Mouse (Mus musculus) frontal cortex, postnatal 10 days (tissue): ENCODE measurements around the gene Ppy.

Experiments used
- DNase-seq, 2 experiments: peaks; one replicate each; pipeline ENCODE4 v3.0.0; 2022; ENCODE audit warnings: low spot score in 2 of 2, mixed read lengths in 1 of 2

The Ppy gene

DNA sequence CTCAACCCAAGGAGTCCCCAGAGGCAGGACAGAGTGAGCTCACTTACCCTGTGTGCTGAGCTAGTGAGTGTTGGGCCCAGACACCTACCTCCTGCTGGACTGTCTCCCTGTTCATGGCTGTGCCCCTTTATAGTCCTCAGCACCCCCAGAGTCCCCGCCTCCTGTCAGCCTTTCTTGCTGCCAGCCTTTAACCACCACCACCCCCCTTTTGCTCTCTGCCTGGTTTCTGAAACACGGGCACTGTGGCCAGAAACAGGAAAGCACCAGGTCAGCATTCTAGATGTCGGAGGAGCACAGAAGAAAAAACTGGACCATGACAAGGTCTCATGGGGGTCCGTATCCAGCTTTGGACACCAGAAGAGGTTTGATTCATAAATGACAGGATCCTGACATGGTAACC lies at the start of gene Ppy:
TSS of gene Ppy (minus strand) at position 101 of the 400 bp plus-strand sequence.
- no peak for DNase-seq

- DNase-seq, result no peak
Observed at GRCm38 (mm10) chr11:102147213-102147989, 46.3 kb upstream of the Ppy start.

DNA sequence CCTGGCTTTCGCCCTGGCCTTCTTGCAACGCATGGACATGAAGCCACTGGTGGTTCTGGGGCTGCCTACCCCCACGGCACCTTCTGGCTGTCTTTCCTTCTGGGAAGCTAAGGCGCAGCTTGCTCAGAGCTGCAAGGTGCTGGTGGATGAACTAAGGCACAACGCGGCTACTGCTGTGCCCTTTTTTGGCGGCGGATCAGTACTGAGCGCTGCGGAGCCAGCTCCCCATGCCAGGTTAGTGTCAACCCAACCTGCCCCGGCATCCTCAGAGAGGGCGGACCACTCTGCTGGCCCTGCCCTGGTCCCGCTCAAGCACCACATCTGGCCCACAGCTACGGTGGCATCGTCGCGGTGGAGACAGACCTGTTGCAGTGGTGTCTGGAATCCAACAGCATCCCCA lies 45.4 kb upstream of the Ppy start:
- no peak for DNase-seq

GRCm38 (mm10) chr11:102146005-102146404 lies 44.9 kb upstream of the Ppy start:
- no peak for DNase-seq

GRCm38 (mm10) chr11:102145471-102146001 lies 44.4 kb upstream of the Ppy start, which contains the start of gene Nags:
Gene Nags (plus strand): TSS chr11:102145513.
- DNase-seq, result no peak

- DNase-seq, result no peak
Observed at GRCm38 (mm10) chr11:102144957-102145470, 43.9 kb upstream of the Ppy start.

DNA sequence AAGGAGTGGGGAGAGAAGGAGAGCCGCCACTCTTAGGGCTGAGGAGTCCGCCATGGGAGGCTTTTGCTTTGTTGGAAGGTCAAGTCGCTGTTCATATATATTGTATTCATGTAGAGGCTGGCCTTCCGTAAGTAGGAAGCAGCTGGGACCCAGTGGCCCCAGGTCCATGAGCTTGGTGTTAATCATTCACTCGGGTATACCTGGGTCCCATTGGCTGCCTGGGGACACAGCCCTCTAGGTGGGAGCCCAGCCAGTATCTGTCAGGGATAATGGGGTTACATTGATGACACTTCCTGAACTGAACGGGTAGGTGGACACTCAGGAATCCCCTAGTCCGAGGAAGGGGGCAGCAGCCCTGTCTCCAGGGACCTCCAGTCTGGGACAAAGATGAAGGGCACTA lies 41.2 kb upstream of the Ppy start:
- DNase-seq, result no peak

GRCm38 (mm10) chr11:102140508-102140907 lies 39.4 kb upstream of the Ppy start:
- peak in 1 of 2 experiments; percentile 50 for DNase-seq

- DNase-seq, result peak in 1 of 2 experiments; percentile 69
Observed at GRCm38 (mm10) chr11:102138447-102138740, 37.3 kb upstream of the Ppy start.

GRCm38 (mm10) chr11:102137625-102138446 lies 36.7 kb upstream of the Ppy start:
- DNase-seq, result no peak

DNA sequence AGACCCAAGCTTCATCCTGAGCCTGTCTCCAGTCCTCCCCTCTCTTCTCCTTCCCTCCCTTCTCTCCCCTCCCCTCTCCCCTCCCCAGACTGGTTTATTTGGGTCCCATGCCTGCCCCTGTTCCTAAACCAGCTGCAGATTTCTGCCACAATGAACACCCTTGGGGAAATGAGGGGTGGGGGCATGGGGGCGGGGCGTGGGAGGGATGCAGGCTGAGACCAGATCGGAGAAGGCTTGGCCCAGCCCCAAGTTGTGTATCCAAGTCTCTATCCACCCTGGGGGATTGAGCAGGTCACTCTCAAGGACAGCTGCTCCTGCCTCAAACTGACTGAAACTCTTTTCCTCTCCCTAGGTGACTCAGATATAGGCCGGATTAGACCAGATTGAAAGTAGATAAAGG lies 33.4 kb upstream of the Ppy start:
- no peak for DNase-seq

DNA sequence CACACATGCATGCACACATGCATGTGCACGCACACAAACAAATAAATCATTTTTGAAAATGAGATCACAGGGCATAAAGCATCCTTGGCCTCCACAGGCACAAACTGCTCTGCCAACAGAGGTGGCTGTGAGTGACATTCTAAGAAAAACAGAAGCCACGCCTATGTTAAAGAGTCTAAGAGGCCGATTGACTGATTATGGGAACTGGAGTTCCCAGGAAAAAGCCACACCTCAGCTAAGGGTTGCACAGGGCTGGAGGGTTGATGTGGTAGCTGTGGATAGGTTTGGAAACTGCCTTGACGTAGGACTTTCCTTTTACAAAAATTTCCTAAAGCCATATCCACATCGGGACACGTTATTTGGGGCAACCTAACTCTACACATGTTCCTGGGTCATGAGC lies 16.3 kb upstream of the Ppy start:
- no peak for DNase-seq

DNA sequence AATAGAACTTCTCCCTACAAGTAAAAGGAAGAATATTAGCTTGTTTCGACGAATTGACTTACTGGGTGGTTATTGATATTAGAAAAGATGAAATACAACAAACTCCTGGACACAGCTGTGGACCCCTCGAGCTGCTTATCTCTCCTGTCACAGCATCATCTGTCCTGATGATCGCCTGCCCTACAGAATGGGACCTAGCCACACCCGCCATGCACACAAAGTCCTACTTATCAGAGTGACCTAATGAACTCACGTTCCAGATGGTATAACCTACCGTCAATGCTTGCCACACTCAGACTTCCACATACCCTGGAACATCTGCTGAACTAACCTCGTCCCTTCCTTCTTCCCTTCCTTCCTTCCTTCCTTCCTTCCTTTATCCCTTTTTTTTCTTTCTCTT lies 15.1 kb upstream of the Ppy start:
- DNase-seq, result no peak

- DNase-seq, result no peak
Observed at GRCm38 (mm10) chr11:102111576-102111975, 10.5 kb upstream of the Ppy start.

GRCm38 (mm10) chr11:102107732-102108131 lies 6.6 kb upstream of the Ppy start, which contains the start of gene Pyy:
Gene Pyy (minus strand): TSS chr11:102107832.
- DNase-seq, result no peak

DNA sequence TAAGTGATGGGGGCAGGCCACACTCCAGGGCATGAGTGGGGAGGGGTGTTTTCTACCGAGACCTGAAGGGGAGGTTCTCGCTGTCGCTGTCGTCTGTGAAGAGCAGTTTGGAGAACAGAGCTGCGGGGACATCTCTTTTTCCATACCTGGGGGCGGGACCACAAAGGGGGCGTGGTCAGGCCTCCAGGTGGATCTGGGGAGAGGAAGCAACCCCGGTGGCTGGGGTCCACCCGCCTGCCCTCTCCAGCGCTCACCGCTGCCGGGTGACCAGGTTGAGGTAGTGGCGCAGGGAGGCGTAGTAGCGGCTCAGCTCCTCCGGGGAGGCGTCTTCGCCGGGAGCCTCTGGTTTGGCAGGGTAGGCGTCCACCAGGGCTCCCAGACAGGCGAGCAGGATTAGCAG lies 5.8 kb upstream of the Ppy start:
- no peak for DNase-seq

DNA sequence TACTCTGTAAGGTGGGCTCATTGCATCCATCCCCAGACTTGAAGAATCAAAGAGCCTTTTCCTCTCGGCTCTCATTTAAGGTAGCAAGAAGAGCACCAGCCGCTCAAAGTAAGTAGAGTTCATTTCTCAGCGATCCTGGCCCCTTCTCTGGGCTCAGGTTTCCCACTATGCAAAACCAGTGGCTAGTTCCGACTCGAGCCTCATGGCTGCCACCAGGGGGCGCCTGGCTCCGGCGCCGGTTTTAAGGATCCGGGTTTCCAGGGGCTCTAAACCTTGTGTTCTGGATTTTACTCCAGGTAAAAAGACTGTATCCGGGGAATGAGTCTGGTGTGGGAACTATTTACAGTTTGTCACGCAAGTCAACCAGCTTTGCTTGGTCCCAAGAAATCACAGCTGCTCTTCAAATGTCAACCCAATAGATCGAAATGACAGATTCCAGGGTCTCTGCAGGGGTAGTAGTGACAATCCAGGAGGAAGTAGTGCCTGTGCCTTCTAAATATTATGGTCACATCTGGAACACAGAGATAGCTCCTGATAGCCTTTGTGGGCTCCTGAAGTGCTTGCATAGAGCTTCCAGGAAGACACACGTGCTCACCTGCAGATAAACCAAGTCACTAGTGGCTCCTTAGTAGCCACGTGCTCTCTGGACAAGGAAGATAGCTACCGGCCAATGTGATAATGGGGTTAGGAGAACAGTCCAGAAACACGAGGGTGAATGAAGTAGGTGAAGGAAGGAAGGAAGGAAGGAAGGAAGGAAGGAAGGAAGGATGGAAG lies 1.6 kb upstream of the Ppy start:
- peak in 1 of 2 experiments; percentile 59 for DNase-seq

DNA sequence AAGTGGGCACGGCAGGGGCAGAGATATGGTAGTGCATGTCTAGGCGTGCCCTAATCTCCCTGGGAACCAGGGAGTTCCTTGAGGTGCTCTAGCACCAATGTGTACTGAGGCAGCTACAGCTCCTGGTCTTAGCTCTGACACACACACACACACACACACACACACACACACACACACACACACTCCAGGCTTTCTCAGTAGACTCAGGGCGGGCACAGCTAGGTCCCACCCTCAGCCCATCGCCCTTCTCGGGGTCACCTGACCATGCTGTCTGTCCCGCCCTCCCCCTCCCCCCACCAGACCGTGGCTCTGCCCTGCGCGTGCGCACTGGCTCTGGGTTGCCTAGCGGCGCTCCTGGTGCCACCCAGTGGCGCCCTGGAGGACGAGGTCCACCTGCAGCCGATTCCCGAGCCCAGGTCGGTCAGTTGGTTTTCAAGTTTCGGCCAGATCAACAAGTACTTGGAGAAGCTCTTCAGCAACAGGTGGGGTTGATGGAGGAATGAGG lies 4.2 kb downstream of the Ppy start:
- peak; percentile 43 to 66 for DNase-seq

DNA sequence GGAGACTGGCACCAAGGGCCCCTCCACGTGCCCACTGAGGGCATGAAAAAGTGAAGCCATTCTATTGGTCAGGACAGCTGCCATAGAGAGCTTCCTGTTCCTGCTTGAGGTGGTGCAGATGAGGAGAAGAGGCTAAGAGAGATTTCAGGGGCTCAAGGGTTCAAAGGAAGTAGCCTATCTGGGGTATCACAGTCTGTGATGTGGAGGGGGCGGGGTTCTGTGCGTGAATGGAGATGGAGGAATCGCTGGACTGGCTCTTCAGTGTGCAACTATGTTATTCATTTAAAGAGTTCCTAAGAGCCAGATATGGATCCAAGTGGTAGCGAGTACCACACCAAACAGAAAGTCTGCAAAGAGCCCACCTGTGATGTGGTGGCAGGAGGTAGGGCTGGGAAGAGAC lies 4.7 kb downstream of the Ppy start:
- DNase-seq, result no peak

GRCm38 (mm10) chr11:102095676-102096075 lies 5.4 kb downstream of the Ppy start:
- DNase-seq, result no peak

GRCm38 (mm10) chr11:102089088-102089808 lies 11.9 kb downstream of the Ppy start:
- DNase-seq, result peak; percentile 49 to 66
